Mouse (Mus musculus) adrenal gland, adult 10 weeks (tissue): ENCODE results near the gene Edar. TPM values are rescaled to one million over a fixed set of nuclear protein-coding genes. Genes with fewer than 3 reads are reported as not detected.

Experiments
- polyA plus RNA-seq: library from polyadenylated mRNA; stranded (reverse); fragments of 350-450 nt; fragmentation: Illumina TruSeq; extraction: RNeasy Lipid Tissue Mini Kit (QIAGEN cat#74804); gene quantifications from one replicate; pipeline ENCODE4 v1.2.3, GENCODE M21; 2014; ENCODE audit warnings: low read depth, low replicate concordance

Edar gene
- polyA plus RNA-seq = not detected

DNA sequence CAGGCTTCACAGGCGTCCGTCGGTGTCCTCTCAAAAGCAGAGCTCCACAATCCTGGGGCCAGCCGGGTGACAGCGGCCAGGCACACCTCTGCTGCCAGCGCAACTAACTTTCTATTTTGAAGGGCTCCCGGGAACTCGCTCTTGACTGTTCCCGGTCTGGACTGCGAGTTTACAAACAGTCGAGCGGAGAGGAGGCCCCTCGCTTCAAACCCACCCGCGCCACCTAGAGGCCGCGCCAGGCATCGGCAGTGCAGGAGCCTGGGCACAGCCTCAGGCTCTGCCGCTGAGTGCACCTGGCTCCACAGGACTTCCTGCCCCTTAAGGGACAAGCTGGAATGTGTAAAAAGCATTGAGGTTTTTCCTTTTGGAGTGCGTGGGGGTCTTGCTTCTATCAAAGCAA, at the start of gene Edar:
Gene Edar (minus strand): TSS at position 122 of the 400 bp plus-strand sequence.

GRCm38 (mm10) chr10:58718110-58718509, 42.7 kb upstream of the Edar start, which contains the start of gene Gm17542:
Gene Gm17542 (minus strand): TSS chr10:58718210.

Other genes with a start within 250 kb of the Edar start
- 204 TPM for gene Ranbp2, start 228.7 kb downstream of the Edar start, polyA plus RNA-seq
- gene Ccdc138, start 177.7 kb downstream of the Edar start, polyA plus RNA-seq = 11.9 TPM
- not detected for gene Gm17542, start 42.6 kb upstream of the Edar start, polyA plus RNA-seq
- gene Sh3rf3, start 137.7 kb upstream of the Edar start, polyA plus RNA-seq = 0.41 TPM